Comparison of ENCODE assay signal across 7 mouse cellular contexts in genomic region chr11:30749587-30749986, GRCm38 (mm10).
"Had no signal": no experiment of that assay in that cellular context is flagged by ENCODE, and none has a peak within 500 bp of the region (broad histone marks: within the 10 kb centered on the region; RNA-seq: fewer than 3 reads in every experiment).

No protein-coding gene starts in this region.

- H3K4me1 ChIP-seq: limb, embryonic 13.5 days had no signal

- H3K4me3 ChIP-seq: layer of hippocampus, adult 2 months; limb, embryonic 13.5 days had no signal

- H3K9me3 ChIP-seq: limb, embryonic 13.5 days had no signal

- H3K9ac ChIP-seq: limb, embryonic 13.5 days; liver, embryonic 14.5 days had no signal

- H3K27ac ChIP-seq: layer of hippocampus, adult 2 months; limb, embryonic 13.5 days; liver, embryonic 14.5 days had no signal

- H3K36me3 ChIP-seq: limb, embryonic 13.5 days had no signal

- DNase-seq: lung, adult 18-20 months; midbrain, embryonic 14.5 days; right cerebral cortex, postnatal 25 days; thymus, postnatal 36 days had no signal

- H3K4me2 ChIP-seq: limb, embryonic 13.5 days had no signal
